Mouse (Mus musculus) gastrocnemius, adult 2 months (tissue): Measurements from ENCODE around the gene Top3a. TPM values are rescaled to one million over a fixed set of nuclear protein-coding genes. Genes with fewer than 3 reads are reported as not detected.

ENCODE experiments used
- DNase-seq: peaks from one replicate; pipeline ENCODE4 v3.0.0; 2022
- H3K27ac ChIP-seq: fragments of 200-600 bp; 2 replicates; pipeline ENCODE4 v1.8.1; 2022; ENCODE audit warnings: mild to moderate bottlenecking
- H3K4me3 ChIP-seq: fragments of 200-600 bp; 2 replicates; pipeline ENCODE4 v1.8.1; 2022; ENCODE audit warnings: mild to moderate bottlenecking, moderate library complexity
- CTCF ChIP-seq: fragments of 200-600 bp; IDR thresholded peaks from 2 replicates; pipeline ENCODE4 v1.8.1; 2022; ENCODE audit warnings: antibody characterized with exemption, mild to moderate bottlenecking, moderate library complexity
- intact Hi-C: fragments of 180-260 bp; cut with DNase I; formaldehyde crosslinking; loops from one replicate; pipeline ENCODE4 v1.15.1; 2025
- total RNA-seq, 2 experiments: library from RNA; stranded (reverse); gene quantifications; 2 replicates each; pipeline ENCODE4 v1.2.3; 2021

The Top3a gene
- total RNA-seq, 2 experiments from 2014 or later = 4.5 to 4.7 TPM

- TF ChIP-seq CTCF = peak; percentile 29; the same call in 1 of the 2 replicates
- Histone ChIP-seq H3K27ac (no peak overlapping the region), H3K4me3 (no peak overlapping the region)
- no peak for DNase-seq
- intact Hi-C loops = no loop called here
Measured at GRCm38 (mm10) chr11:60799977-60800376, 22.8 kb upstream of the Top3a start.

- intact Hi-C loops = no loop called here
- H3K4me3 ChIP-seq = no peak overlapping the region
- TF ChIP-seq CTCF = no peak
- H3K27ac ChIP-seq = peak overlapping the region; percentile 75
- DNase-seq = peak; percentile 56
Measured at GRCm38 (mm10) chr11:60796342-60796741, 19.2 kb upstream of the Top3a start.

- intact Hi-C loops = no loop called here
- TF ChIP-seq CTCF = no peak
Measured at GRCm38 (mm10) chr11:60790472-60790871, 13.3 kb upstream of the Top3a start.

GRCm38 (mm10) chr11:60787595-60787994 lies 10.4 kb upstream of the Top3a start:
- H3K27ac ChIP-seq = peak overlapping the region; percentile 64
- intact Hi-C loops = loop anchor here (5.0 kb wide), 1 partner anchor 90 kb away; the partner anchor contains the start of gene Tmem11
- no peak overlapping the region for H3K4me3 ChIP-seq
- peak; percentile 60 for DNase-seq
- no peak for TF ChIP-seq CTCF

More at GRCm38 (mm10) chr11:60790472-60790871, 13.3 kb upstream of the Top3a start:
- Histone ChIP-seq H3K4me3 (no peak overlapping the region), H3K27ac (no peak overlapping the region)
- no peak for DNase-seq

- DNase-seq = peak; percentile 64
- no peak for TF ChIP-seq CTCF
- intact Hi-C loops = no loop called here
- peak overlapping the region; percentile 80 for H3K27ac ChIP-seq
- H3K4me3 ChIP-seq = peak overlapping the region; percentile 29
Measured at GRCm38 (mm10) chr11:60784179-60784922, 7.2 kb upstream of the Top3a start.

GRCm38 (mm10) chr11:60779673-60780189 lies 2.6 kb upstream of the Top3a start:
- Histone ChIP-seq H3K4me3 (peak overlapping the region; percentile 90), H3K27ac (peak overlapping the region; percentile 96)
- TF ChIP-seq CTCF = peak; percentile 32
- intact Hi-C loops = loop anchor here (5.0 kb wide), 2 partner anchors 48 to 87 kb away; no protein-coding TSS in a partner anchor
- DNase-seq = peak; percentile 58

GRCm38 (mm10) chr11:60777801-60778370 lies 721 bp upstream of the Top3a start:
- peak overlapping the region; percentile 90 for H3K4me3 ChIP-seq
- no peak for TF ChIP-seq CTCF
- intact Hi-C loops = loop anchor here (2.0 to 5.0 kb wide), 3 partner anchors 49 to 86 kb away; partner anchors contain the start of gene Mief2
- DNase-seq = no peak
- H3K27ac ChIP-seq = peak overlapping the region; percentile 96

- peak overlapping the region; percentile 96 for H3K27ac ChIP-seq
- H3K4me3 ChIP-seq = peak overlapping the region; percentile 90
- no peak for TF ChIP-seq CTCF
- no peak for DNase-seq
- intact Hi-C loops = loop anchor here (2.0 to 5.0 kb wide), 3 partner anchors 47 to 84 kb away; partner anchors contain the start of gene Mief2
Measured at GRCm38 (mm10) chr11:60776107-60776828, 897 bp downstream of the Top3a start.

GRCm38 (mm10) chr11:60775578-60775977 lies 1.6 kb downstream of the Top3a start:
- H3K4me3 ChIP-seq = no peak overlapping the region; the same call in 1 of the 2 replicates
- peak overlapping the region; percentile 96; the same call in 1 of the 2 replicates for H3K27ac ChIP-seq
- intact Hi-C loops = loop anchor here (5.0 kb wide), 2 partner anchors 52 to 83 kb away; no protein-coding TSS in a partner anchor
- no peak for DNase-seq
- no peak for TF ChIP-seq CTCF

GRCm38 (mm10) chr11:60774841-60775240 lies 2.3 kb downstream of the Top3a start:
- no peak overlapping the region for H3K27ac ChIP-seq
- intact Hi-C loops = loop anchor here (5.0 kb wide), 2 partner anchors 52 to 83 kb away; no protein-coding TSS in a partner anchor
- no peak for TF ChIP-seq CTCF
- DNase-seq = no peak
- no peak overlapping the region for H3K4me3 ChIP-seq

- intact Hi-C loops = no loop called here
- Histone ChIP-seq H3K4me3 (no peak overlapping the region), H3K27ac (no peak overlapping the region)
- no peak for DNase-seq
- TF ChIP-seq CTCF = no peak
Measured at GRCm38 (mm10) chr11:60774158-60774689, 2.9 kb downstream of the Top3a start.

- H3K4me3 ChIP-seq = no peak overlapping the region
- no peak for DNase-seq
- intact Hi-C loops = no loop called here
- H3K27ac ChIP-seq = no peak overlapping the region
- TF ChIP-seq CTCF = no peak; the same call in 1 of the 2 replicates
Measured at GRCm38 (mm10) chr11:60772161-60772560, 5.0 kb downstream of the Top3a start.
